Mouse (Mus musculus): ENCODE data around the gene Abcc4.

Abcc4 gene

DNA sequence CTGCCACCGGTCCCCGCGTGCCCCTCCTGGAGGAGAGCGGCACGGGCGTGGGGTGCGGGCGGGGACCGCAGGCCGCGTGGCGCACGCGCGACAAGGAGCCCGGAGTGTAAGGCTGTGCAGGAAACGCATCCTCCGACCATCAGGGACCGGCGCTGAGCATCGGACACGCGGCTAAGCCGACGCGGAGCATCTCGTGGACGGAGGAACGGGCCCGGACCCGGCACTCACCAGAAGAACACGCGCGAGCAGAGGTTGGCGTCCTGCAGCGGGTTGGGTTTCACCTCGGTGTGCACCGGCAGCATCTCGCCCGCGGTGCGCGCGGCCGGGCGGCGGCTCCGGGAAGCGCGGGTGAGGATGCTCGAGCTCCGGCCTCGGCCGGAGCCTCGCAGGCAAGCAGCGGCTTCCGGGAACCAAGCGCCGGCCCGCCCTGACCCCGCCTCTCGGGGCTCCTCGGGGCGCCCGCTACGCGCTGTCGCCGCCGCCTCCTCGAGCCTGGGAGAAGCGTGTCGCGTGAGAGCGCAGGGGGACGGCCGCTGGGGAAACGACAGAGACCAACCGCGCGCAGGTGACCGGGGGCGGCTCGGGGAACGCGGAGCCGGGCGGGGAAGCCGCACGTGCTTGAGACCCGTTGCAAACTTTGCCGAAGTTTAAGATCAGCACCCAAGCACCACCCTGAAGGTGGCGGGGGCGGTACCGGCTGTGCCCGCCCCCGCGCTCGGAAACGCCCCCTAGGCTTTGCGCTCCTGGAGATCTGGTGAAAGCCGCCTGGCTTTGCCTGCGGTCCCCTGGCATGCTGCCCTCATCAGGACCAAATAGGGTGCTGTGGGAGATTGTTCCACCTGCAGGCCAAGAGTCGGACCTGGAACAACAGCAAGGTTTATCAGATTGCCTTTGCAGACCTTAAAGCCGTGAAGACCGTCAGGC lies at the start of gene Abcc4:
Gene Abcc4 (minus strand): TSS at position 412 of the 924 bp plus-strand sequence.
- no peaks in the 10 kb centered on the region for H3K27me3 ChIP-seq (ENCODE audit: insufficient read depth, low read length)
- peaks cover 34% of the 10 kb centered on the region for H3K36me3 ChIP-seq (ENCODE audit: insufficient read depth, low read length)
- H3K9me3 ChIP-seq (ENCODE audit: low read length) = no peaks in the 10 kb centered on the region
- TF ChIP-seq NANOG (IDR thresholded peaks at IDR 0.05; ENCODE audit: borderline replicate concordance, low read length) (no peak), POU5F1 (IDR thresholded peaks at IDR 0.05; ENCODE audit: borderline replicate concordance, low read length) (no peak), CTCF (conservative IDR thresholded peaks at IDR 0.05; ENCODE audit: low read length) (no peak)
- H3K4me3 ChIP-seq (replicated peaks; ENCODE audit: low read length) = peak within 1 kb of the TSS; percentile 94
- H3K4me1 ChIP-seq (replicated peaks; ENCODE audit: low read depth, low read length) = peaks cover 87% of the 10 kb centered on the region

DNA sequence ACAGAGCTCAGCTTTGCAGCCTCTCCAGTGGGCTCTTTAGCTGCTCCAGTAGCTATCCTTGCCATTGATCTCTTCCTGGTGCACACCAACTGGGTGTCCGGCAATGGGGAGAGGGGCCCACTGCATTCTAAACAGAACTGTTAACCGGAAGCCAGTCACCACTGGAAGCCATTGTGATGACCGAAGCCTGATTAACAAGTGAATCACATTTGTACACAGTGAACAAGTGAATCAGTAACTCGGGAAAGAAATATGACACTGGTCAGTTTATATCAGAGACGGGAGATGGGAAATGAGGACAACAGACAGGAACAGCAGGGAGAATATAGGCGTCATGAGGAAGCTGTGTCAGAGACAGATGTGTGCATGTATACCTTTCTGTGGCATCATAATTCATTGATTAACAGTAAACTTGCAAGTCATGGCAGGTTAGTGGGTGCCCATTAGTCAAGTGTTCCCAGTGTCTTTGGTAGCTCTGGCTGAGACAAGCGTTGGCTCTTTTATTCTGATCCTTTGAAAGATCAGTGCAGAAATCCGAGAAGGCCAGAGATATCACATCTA lies 45.3 kb upstream of the Abcc4 start:
- H3K4me1 ChIP-seq (replicated peaks; ENCODE audit: low read depth, low read length) = peaks cover 67% of the 10 kb centered on the region
- no peaks in the 10 kb centered on the region for H3K36me3 ChIP-seq (ENCODE audit: insufficient read depth, low read length)
- H3K9me3 ChIP-seq (ENCODE audit: low read length) = peaks cover 33% of the 10 kb centered on the region
- no peak for TF ChIP-seq CTCF (conservative IDR thresholded peaks at IDR 0.05; ENCODE audit: low read length)
- TF ChIP-seq NANOG (IDR thresholded peaks at IDR 0.05; ENCODE audit: borderline replicate concordance, low read length) = peak; percentile 27; the same call in 1 of the 2 replicates
- no peak for TF ChIP-seq POU5F1 (IDR thresholded peaks at IDR 0.05; ENCODE audit: borderline replicate concordance, low read length)
- no peak overlapping the region for H3K4me3 ChIP-seq (replicated peaks; ENCODE audit: low read length)
- H3K27me3 ChIP-seq (ENCODE audit: insufficient read depth, low read length) = no peaks in the 10 kb centered on the region

- Histone ChIP-seq H3K27me3 (ENCODE audit: insufficient read depth, low read length) (no peaks in the 10 kb centered on the region), H3K4me1 (replicated peaks; ENCODE audit: low read depth, low read length) (peaks cover 60% of the 10 kb centered on the region), H3K9me3 (ENCODE audit: low read length) (peaks cover 37% of the 10 kb centered on the region), H3K4me3 (replicated peaks; ENCODE audit: low read length) (no peak overlapping the region), H3K36me3 (ENCODE audit: insufficient read depth, low read length) (no peaks in the 10 kb centered on the region)
- TF ChIP-seq NANOG (IDR thresholded peaks at IDR 0.05; ENCODE audit: borderline replicate concordance, low read length) (no peak), CTCF (conservative IDR thresholded peaks at IDR 0.05; ENCODE audit: low read length) (no peak), POU5F1 (IDR thresholded peaks at IDR 0.05; ENCODE audit: borderline replicate concordance, low read length) (no peak)
Measured at GRCm38 (mm10) chr14:118750505-118751192, 44.6 kb upstream of the Abcc4 start.

GRCm38 (mm10) chr14:118749715-118750114 lies 43.7 kb upstream of the Abcc4 start:
- Histone ChIP-seq H3K4me3 (replicated peaks; ENCODE audit: low read length) (no peak overlapping the region), H3K36me3 (ENCODE audit: insufficient read depth, low read length) (no peaks in the 10 kb centered on the region), H3K9me3 (ENCODE audit: low read length) (peaks cover 37% of the 10 kb centered on the region), H3K4me1 (replicated peaks; ENCODE audit: low read depth, low read length) (peaks cover 58% of the 10 kb centered on the region), H3K27me3 (ENCODE audit: insufficient read depth, low read length) (no peaks in the 10 kb centered on the region)
- no peak for TF ChIP-seq CTCF (conservative IDR thresholded peaks at IDR 0.05; ENCODE audit: low read length)
- no peak for TF ChIP-seq POU5F1 (IDR thresholded peaks at IDR 0.05; ENCODE audit: borderline replicate concordance, low read length)
- no peak for TF ChIP-seq NANOG (IDR thresholded peaks at IDR 0.05; ENCODE audit: borderline replicate concordance, low read length)

GRCm38 (mm10) chr14:118749068-118749467 lies 43.0 kb upstream of the Abcc4 start:
- H3K27me3 ChIP-seq (ENCODE audit: insufficient read depth, low read length) = no peaks in the 10 kb centered on the region
- H3K9me3 ChIP-seq (ENCODE audit: low read length) = peaks cover 37% of the 10 kb centered on the region
- no peaks in the 10 kb centered on the region for H3K36me3 ChIP-seq (ENCODE audit: insufficient read depth, low read length)
- peaks cover 61% of the 10 kb centered on the region for H3K4me1 ChIP-seq (replicated peaks; ENCODE audit: low read depth, low read length)
- TF ChIP-seq NANOG (IDR thresholded peaks at IDR 0.05; ENCODE audit: borderline replicate concordance, low read length) (no peak), POU5F1 (IDR thresholded peaks at IDR 0.05; ENCODE audit: borderline replicate concordance, low read length) (no peak), CTCF (conservative IDR thresholded peaks at IDR 0.05; ENCODE audit: low read length) (no peak)
- no peak overlapping the region for H3K4me3 ChIP-seq (replicated peaks; ENCODE audit: low read length)

DNA sequence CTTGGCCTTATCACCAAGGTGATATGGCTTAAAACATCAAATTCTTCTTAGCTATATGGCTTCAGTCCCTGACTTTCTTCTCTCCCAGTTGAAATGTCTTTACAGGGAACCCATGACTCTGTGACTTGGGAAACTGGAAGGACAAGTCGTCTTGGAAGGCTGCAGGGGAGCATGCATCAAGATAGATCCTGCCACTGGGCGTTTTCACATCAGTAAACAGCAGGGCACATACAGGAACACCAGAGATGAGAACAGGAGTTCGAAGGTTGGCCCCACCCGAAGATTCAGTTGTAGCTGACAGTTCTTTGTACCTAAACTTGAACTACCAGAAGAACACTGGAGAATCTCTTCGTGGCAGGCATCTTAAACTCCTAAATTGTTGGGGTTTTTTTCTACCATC lies 36.8 kb upstream of the Abcc4 start:
- peaks cover 22% of the 10 kb centered on the region for H3K9me3 ChIP-seq (ENCODE audit: low read length)
- H3K4me1 ChIP-seq (replicated peaks; ENCODE audit: low read depth, low read length) = peaks cover 45% of the 10 kb centered on the region
- TF ChIP-seq POU5F1 (IDR thresholded peaks at IDR 0.05; ENCODE audit: borderline replicate concordance, low read length) (no peak), NANOG (IDR thresholded peaks at IDR 0.05; ENCODE audit: borderline replicate concordance, low read length) (no peak), CTCF (conservative IDR thresholded peaks at IDR 0.05; ENCODE audit: low read length) (no peak)
- no peaks in the 10 kb centered on the region for H3K27me3 ChIP-seq (ENCODE audit: insufficient read depth, low read length)
- H3K4me3 ChIP-seq (replicated peaks; ENCODE audit: low read length) = no peak overlapping the region
- H3K36me3 ChIP-seq (ENCODE audit: insufficient read depth, low read length) = no peaks in the 10 kb centered on the region

DNA sequence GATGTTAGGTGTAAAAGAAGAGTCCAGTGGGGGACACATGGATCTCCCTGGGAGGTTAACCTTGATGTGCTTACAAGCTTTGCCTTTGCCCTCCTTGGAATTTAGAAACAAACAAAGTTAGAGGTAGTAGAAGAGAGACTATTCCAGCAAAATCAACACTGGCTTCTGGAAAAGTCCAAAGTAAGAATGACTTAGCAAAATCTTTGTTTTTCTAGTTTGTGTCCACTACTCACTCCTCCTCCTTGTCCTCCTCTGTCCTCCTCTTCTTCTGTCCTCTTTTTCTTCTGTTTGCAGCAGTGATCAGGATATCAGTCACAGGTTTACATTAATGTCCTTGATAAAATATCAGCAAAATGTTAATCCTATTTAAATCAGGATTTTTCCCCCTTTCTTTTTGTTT lies 35.8 kb upstream of the Abcc4 start:
- peaks cover 12% of the 10 kb centered on the region for H3K9me3 ChIP-seq (ENCODE audit: low read length)
- no peak overlapping the region for H3K4me3 ChIP-seq (replicated peaks; ENCODE audit: low read length)
- H3K4me1 ChIP-seq (replicated peaks; ENCODE audit: low read depth, low read length) = peaks cover 56% of the 10 kb centered on the region
- TF ChIP-seq POU5F1 (IDR thresholded peaks at IDR 0.05; ENCODE audit: borderline replicate concordance, low read length) (no peak), CTCF (conservative IDR thresholded peaks at IDR 0.05; ENCODE audit: low read length) (no peak), NANOG (IDR thresholded peaks at IDR 0.05; ENCODE audit: borderline replicate concordance, low read length) (no peak)
- H3K36me3 ChIP-seq (ENCODE audit: insufficient read depth, low read length) = no peaks in the 10 kb centered on the region
- no peaks in the 10 kb centered on the region for H3K27me3 ChIP-seq (ENCODE audit: insufficient read depth, low read length)

Data from E14TG2a.4 (cell line).